Mouse (Mus musculus): Measurements from ENCODE around the gene Cd5. TPM values are rescaled to one million over a fixed set of nuclear protein-coding genes. Genes with fewer than 3 reads are reported as not detected.

Cd5 gene
- polyA plus RNA-seq, 1 experiment from 2014 or later = 0.18 TPM

GRCm38 (mm10) chr19:10718251-10718775, 20.5 kb downstream of the Cd5 start:
- Histone ChIP-seq H3K36me3 (peaks cover 10% of the 10 kb centered on the region), H3K27ac (no peak overlapping the region), H3K4me3 (no peak overlapping the region), H3K9me3 (no peaks in the 10 kb centered on the region), H3K27me3 (ENCODE audit: insufficient read depth, poor library complexity, severe bottlenecking) (peaks cover 7% of the 10 kb centered on the region; the same call in 1 of the 2 replicates), H3K4me1 (replicated peaks) (peaks cover 31% of the 10 kb centered on the region)
- WGBS = 84% methylated on average over 7 of the region's 7 CpGs
- DNase-seq (ENCODE audit: low spot score) = no peak

- Histone ChIP-seq H3K9me3 (no peaks in the 10 kb centered on the region), H3K27me3 (ENCODE audit: insufficient read depth, poor library complexity, severe bottlenecking) (no peaks in the 10 kb centered on the region), H3K27ac (no peak overlapping the region), H3K36me3 (peaks cover 38% of the 10 kb centered on the region), H3K4me1 (replicated peaks) (peaks cover 13% of the 10 kb centered on the region), H3K4me3 (no peak overlapping the region)
- 92% methylated on average over 6 of the region's 6 CpGs for WGBS
- DNase-seq (ENCODE audit: low spot score) = no peak
Observed at GRCm38 (mm10) chr19:10715476-10715875, 23.3 kb downstream of the Cd5 start.

GRCm38 (mm10) chr19:10714682-10715475, 23.9 kb downstream of the Cd5 start:
- peak; percentile 67 for DNase-seq (ENCODE audit: low spot score)
- no peak overlapping the region for H3K4me3 ChIP-seq
- peaks cover 11% of the 10 kb centered on the region for H3K4me1 ChIP-seq (replicated peaks)
- peak overlapping the region; percentile 62; the same call in 1 of the 2 replicates for H3K27ac ChIP-seq
- WGBS = 52% methylated on average over 4 of the region's 4 CpGs
- peaks cover 43% of the 10 kb centered on the region for H3K36me3 ChIP-seq
- no peaks in the 10 kb centered on the region for H3K27me3 ChIP-seq (ENCODE audit: insufficient read depth, poor library complexity, severe bottlenecking)
- H3K9me3 ChIP-seq = no peaks in the 10 kb centered on the region

DNA sequence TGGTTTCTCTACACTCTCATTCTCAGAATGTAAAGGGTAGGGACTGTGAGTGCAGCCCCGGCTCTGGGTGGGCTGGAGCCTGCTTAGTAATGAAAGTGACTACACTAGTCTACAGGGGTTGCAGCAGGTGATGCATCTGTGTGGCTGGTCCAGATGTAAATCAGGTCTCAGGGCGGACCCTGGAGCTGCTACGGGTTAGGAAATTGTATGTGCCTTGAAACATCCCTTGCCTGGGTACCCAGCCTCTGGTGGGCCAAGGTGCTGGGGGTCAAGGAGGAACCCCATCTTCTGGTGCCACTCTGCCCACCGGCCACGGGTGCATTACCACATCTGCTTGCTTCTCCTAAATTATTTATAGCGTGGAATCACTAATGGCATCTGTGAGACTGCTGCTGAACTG, 24.6 kb downstream of the Cd5 start:
- Histone ChIP-seq H3K9me3 (no peaks in the 10 kb centered on the region), H3K27ac (peak overlapping the region; percentile 62; the same call in 1 of the 2 replicates), H3K36me3 (peaks cover 48% of the 10 kb centered on the region), H3K27me3 (ENCODE audit: insufficient read depth, poor library complexity, severe bottlenecking) (no peaks in the 10 kb centered on the region), H3K4me1 (replicated peaks) (peaks cover 12% of the 10 kb centered on the region), H3K4me3 (no peak overlapping the region)
- 86% methylated on average over 6 of the region's 6 CpGs for WGBS
- no peak for DNase-seq (ENCODE audit: low spot score)

DNA sequence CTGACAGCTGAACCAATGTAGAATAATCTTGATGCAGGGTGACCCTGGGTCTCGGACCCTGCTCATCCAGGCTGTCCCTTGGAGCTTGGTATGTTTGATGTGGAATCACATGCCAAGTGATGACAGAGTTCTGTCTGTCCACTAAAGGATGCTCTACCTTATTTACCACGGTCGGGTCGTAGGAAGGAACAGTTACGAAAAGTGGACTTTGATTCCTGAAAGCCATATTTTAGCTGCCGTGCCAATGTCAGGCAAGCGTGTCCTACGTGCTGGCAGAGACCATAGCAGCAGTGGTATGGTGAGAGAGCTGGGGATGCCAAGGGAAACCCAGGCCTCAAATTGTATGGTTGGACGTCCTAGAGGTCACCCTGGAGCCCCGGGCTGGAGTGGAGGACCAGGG, 25.3 kb downstream of the Cd5 start:
- Histone ChIP-seq H3K4me1 (replicated peaks) (peaks cover 14% of the 10 kb centered on the region), H3K4me3 (no peak overlapping the region), H3K36me3 (peaks cover 50% of the 10 kb centered on the region), H3K27ac (no peak overlapping the region), H3K9me3 (no peaks in the 10 kb centered on the region), H3K27me3 (ENCODE audit: insufficient read depth, poor library complexity, severe bottlenecking) (no peaks in the 10 kb centered on the region)
- DNase-seq (ENCODE audit: low spot score) = no peak
- 95% methylated on average over 10 of the region's 10 CpGs for WGBS

- no peak overlapping the region for H3K27ac ChIP-seq
- no peak overlapping the region for H3K4me3 ChIP-seq
- 95% methylated on average over 12 of the region's 12 CpGs for WGBS
- no peaks in the 10 kb centered on the region for H3K9me3 ChIP-seq
- no peaks in the 10 kb centered on the region for H3K27me3 ChIP-seq (ENCODE audit: insufficient read depth, poor library complexity, severe bottlenecking)
- peaks cover 58% of the 10 kb centered on the region for H3K36me3 ChIP-seq
- no peak for DNase-seq (ENCODE audit: low spot score)
- peaks cover 14% of the 10 kb centered on the region for H3K4me1 ChIP-seq (replicated peaks)
Observed at GRCm38 (mm10) chr19:10712646-10713045, 26.2 kb downstream of the Cd5 start.

- no peak overlapping the region for H3K27ac ChIP-seq
- DNase-seq (ENCODE audit: low spot score) = no peak
- peaks cover 14% of the 10 kb centered on the region for H3K4me1 ChIP-seq (replicated peaks)
- H3K9me3 ChIP-seq = no peaks in the 10 kb centered on the region
- H3K4me3 ChIP-seq = no peak overlapping the region
- peaks cover 62% of the 10 kb centered on the region for H3K36me3 ChIP-seq
- WGBS = 94% methylated on average over 7 of the region's 7 CpGs
- H3K27me3 ChIP-seq (ENCODE audit: insufficient read depth, poor library complexity, severe bottlenecking) = no peaks in the 10 kb centered on the region
Observed at GRCm38 (mm10) chr19:10712194-10712593, 26.6 kb downstream of the Cd5 start.

- H3K27ac ChIP-seq = no peak overlapping the region
- no peak for DNase-seq (ENCODE audit: low spot score)
- no peak overlapping the region for H3K4me3 ChIP-seq
- H3K27me3 ChIP-seq (ENCODE audit: insufficient read depth, poor library complexity, severe bottlenecking) = no peaks in the 10 kb centered on the region
- 94% methylated on average over 4 of the region's 4 CpGs for WGBS
- no peaks in the 10 kb centered on the region for H3K9me3 ChIP-seq
- peaks cover 14% of the 10 kb centered on the region for H3K4me1 ChIP-seq (replicated peaks)
- H3K36me3 ChIP-seq = peaks cover 75% of the 10 kb centered on the region
Observed at GRCm38 (mm10) chr19:10710751-10711150, 28.1 kb downstream of the Cd5 start.

GRCm38 (mm10) chr19:10710088-10710511, 28.7 kb downstream of the Cd5 start:
- peak; percentile 47 for DNase-seq (ENCODE audit: low spot score)
- WGBS = 85% methylated on average over 9 of the region's 9 CpGs
- H3K27ac ChIP-seq = peak overlapping the region; percentile 69; the same call in 1 of the 2 replicates
- peaks cover 76% of the 10 kb centered on the region for H3K36me3 ChIP-seq
- H3K9me3 ChIP-seq = no peaks in the 10 kb centered on the region
- peaks cover 14% of the 10 kb centered on the region for H3K4me1 ChIP-seq (replicated peaks)
- no peak overlapping the region for H3K4me3 ChIP-seq
- no peaks in the 10 kb centered on the region for H3K27me3 ChIP-seq (ENCODE audit: insufficient read depth, poor library complexity, severe bottlenecking)

DNA sequence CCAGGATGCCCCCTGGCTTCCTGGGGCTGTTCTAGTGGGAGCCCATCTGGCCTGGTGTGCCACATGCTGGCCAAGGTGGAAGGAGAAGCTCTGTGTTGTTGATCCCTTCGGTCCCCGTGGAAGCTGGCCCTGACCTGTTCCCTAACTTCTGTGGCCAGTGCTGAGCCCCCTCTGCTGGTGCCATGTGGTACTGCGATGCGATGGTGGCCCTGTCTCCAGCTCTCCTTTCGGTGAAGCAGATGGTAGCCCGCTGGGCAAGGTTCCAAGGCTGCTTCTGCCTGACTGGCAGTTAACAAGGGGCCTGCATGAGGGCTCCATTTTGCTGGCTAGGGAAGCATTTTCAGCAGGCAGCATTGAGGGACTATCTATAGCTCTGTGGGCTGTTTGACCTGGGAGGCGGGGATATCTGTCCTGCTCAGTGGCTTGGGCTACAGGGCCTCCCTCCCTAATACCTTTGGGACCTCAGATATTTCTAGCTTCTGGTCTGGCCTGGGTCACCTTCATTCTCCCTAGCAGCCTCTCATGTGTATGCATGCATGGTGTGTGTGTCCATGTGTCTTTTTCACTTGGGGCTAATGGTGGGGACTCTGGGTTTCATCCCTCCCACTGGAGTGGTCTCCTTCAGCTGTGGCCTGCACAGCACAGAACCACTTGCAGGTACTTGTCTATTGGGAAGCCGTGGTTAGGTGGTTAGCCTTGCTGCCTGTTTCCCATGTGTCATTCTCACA, 29.3 kb downstream of the Cd5 start:
- Histone ChIP-seq H3K4me1 (replicated peaks) (peaks cover 14% of the 10 kb centered on the region), H3K4me3 (no peak overlapping the region), H3K36me3 (peaks cover 76% of the 10 kb centered on the region), H3K27me3 (ENCODE audit: insufficient read depth, poor library complexity, severe bottlenecking) (no peaks in the 10 kb centered on the region), H3K27ac (peak overlapping the region; percentile 69), H3K9me3 (no peaks in the 10 kb centered on the region)
- DNase-seq (ENCODE audit: low spot score) = peak; percentile 94
- WGBS = 23% methylated on average over 8 of the region's 8 CpGs

GRCm38 (mm10) chr19:10708900-10709299, 29.9 kb downstream of the Cd5 start:
- 68% methylated on average over 6 of the region's 6 CpGs for WGBS
- Histone ChIP-seq H3K27ac (peak overlapping the region; percentile 69; the same call in 1 of the 2 replicates), H3K36me3 (peaks cover 72% of the 10 kb centered on the region), H3K4me3 (no peak overlapping the region), H3K27me3 (ENCODE audit: insufficient read depth, poor library complexity, severe bottlenecking) (no peaks in the 10 kb centered on the region), H3K9me3 (no peaks in the 10 kb centered on the region), H3K4me1 (replicated peaks) (peaks cover 14% of the 10 kb centered on the region)
- no peak for DNase-seq (ENCODE audit: low spot score)

DNA sequence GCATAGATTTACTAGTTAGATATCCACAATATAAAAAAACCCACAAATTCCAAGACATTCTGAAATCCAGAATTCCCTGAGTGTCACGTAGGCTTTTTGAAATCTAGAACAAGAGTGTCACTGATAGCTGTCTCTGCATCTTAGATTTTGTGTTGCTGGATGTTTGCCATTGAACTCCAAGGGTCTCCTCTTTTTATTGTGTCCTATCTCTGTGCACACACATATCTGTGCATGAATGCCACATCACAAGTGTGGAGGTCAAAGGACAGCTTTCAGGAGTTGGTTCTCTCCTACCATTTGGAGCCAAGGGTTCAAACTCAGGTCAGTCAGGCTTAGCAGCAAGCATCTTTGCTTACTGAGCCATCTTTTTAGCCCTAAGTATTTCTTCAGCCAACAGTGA, 30.9 kb downstream of the Cd5 start:
- no peak overlapping the region for H3K4me3 ChIP-seq
- peaks cover 64% of the 10 kb centered on the region for H3K36me3 ChIP-seq
- H3K27me3 ChIP-seq (ENCODE audit: insufficient read depth, poor library complexity, severe bottlenecking) = no peaks in the 10 kb centered on the region
- no peak overlapping the region for H3K27ac ChIP-seq
- no peaks in the 10 kb centered on the region for H3K9me3 ChIP-seq
- WGBS = 96% methylated on average over 1 of the region's 1 CpGs
- H3K4me1 ChIP-seq (replicated peaks) = peaks cover 14% of the 10 kb centered on the region
- DNase-seq (ENCODE audit: low spot score) = no peak

Measured in hindbrain, embryonic 10.5 days (tissue).